Mouse (Mus musculus): ENCODE measurements around the gene Bri3bp.

DNA sequence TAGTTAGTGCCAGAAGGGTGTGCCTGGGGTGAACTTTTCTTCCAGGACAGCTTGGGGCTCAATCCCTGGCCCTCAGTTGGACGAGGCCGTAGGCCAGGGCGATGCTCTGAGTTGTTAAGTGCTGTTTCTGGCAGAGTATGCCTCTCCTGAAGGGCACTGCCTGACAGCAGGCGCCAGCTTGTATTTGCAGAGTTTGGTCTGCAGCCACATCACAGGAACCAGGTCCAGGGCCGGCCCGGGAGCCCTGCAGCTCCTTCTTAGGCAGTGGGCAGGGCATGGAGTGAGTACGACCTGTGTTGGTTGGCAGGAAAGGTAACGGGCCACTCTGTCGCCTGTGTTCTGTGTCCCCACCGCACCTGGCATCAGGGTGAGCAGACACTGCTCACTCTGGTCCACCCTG, 49.7 kb downstream of the Bri3bp start:
- TF ChIP-seq CTCF (IDR thresholded peaks at IDR 0.05; ENCODE audit: extremely low read depth, insufficient read depth, low read length) (no peak), POLR2A (IDR thresholded peaks at IDR 0.05; ENCODE audit: extremely low read depth, insufficient read depth, low read length) (no peak)

All from cortical plate, adult 2 months (tissue).